Mouse (Mus musculus) midbrain, embryonic 11.5 days (tissue): ENCODE results near the gene Ddc. TPM values are rescaled to one million over a fixed set of nuclear protein-coding genes. Genes with fewer than 3 reads are reported as not detected.

Source experiments
- ATAC-seq: fragments of 200-750 bp; cut with Nextera tagmentation; 2 replicates; pipeline ENCODE4 v1.8.0; 2017; ENCODE audit warnings: moderate TSS enrichment, moderate library complexity; ENCODE audit not compliant: low FRiP score
- DNase-seq: peaks from one replicate; pipeline ENCODE4 v3.0.0; 2015; ENCODE audit warnings: low spot score; ENCODE audit errors: missing footprints
- H3K27ac ChIP-seq: fragments of 300-500 bp; sonication (generic); 2 replicates; pipeline ENCODE4 v1.5.1; 2014; ENCODE audit warnings: low read depth, low read length
- H3K27me3 ChIP-seq: fragments of 300-500 bp; sonication (generic); 2 replicates; pipeline ENCODE4 v1.6.1; 2014; ENCODE audit warnings: mild to moderate bottlenecking, low read length, moderate library complexity, mixed read lengths; ENCODE audit not compliant: control insufficient read depth, insufficient read depth
- H3K36me3 ChIP-seq: fragments of 300-500 bp; sonication (generic); 2 replicates; pipeline ENCODE4 v1.6.1; 2014; ENCODE audit warnings: mild to moderate bottlenecking, low read length, moderate library complexity, mixed read lengths; ENCODE audit not compliant: control insufficient read depth, insufficient read depth
- H3K4me1 ChIP-seq: fragments of 300-500 bp; sonication (generic); 2 replicates; pipeline ENCODE4 v1.6.1; 2014; ENCODE audit warnings: low read length; ENCODE audit not compliant: control insufficient read depth, insufficient read depth
- H3K4me2 ChIP-seq: fragments of 300-500 bp; sonication (generic); 2 replicates; pipeline ENCODE4 v1.6.1; 2014; ENCODE audit warnings: mild to moderate bottlenecking, moderate library complexity
- H3K4me3 ChIP-seq: fragments of 300-500 bp; sonication (generic); 2 replicates; pipeline ENCODE4 v1.5.1; 2014; ENCODE audit warnings: low read depth, low read length
- H3K9ac ChIP-seq: fragments of 300-500 bp; sonication (generic); 2 replicates; pipeline ENCODE4 v1.6.1; 2014; ENCODE audit warnings: low read length
- H3K9me3 ChIP-seq: fragments of 300-500 bp; sonication (generic); 2 replicates; pipeline ENCODE4 v1.6.1; 2016; ENCODE audit warnings: low read length; ENCODE audit not compliant: control insufficient read depth
- WGBS: fragments of 180-500 bp; shearing (Covaris S2); extraction: QIAGEN DNeasy Blood & Tissue Kit; methylation state at CpG from one replicate; pipeline ENCODE4 v1.1.7; 2014; 5-methylcytosine and 5-hydroxymethylcytosine counted together
- polyA plus RNA-seq: library from polyadenylated mRNA; unstranded; fragments of >200 nt; fragmentation: Nextera tagmentation; extraction: Ambion mirVana; gene quantifications from 2 replicates; pipeline ENCODE4 v1.2.1, GENCODE M21; 2014

Ddc gene
- polyA plus RNA-seq, 1 experiment from 2014 or later = 18.0 TPM

DNA sequence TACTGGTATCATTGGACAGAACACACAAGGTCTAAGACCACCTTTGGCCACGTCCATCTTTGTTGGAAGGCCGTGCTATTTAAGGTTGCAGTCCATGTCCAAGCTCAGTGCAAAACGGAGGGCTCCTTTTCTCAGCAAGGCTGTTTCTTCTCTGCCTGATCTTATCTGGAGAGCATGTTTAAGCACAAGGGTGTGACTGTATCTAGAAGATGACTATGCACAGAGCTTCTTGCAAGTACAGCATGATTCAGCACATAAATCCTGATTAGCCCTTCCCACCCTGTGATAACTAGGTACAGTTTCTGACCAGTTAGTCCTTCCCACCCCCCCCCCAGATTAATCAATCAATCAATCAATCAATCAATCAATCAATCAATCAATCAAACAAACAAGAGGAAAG lies 25.4 kb upstream of the Ddc start:
- Histone ChIP-seq H3K27me3 (no peaks in the 10 kb centered on the region), H3K4me2 (no peak overlapping the region), H3K36me3 (no peaks in the 10 kb centered on the region), H3K9me3 (no peaks in the 10 kb centered on the region), H3K4me3 (no peak overlapping the region), H3K27ac (no peak overlapping the region), H3K9ac (no peak overlapping the region), H3K4me1 (no peaks in the 10 kb centered on the region)
- ATAC-seq (no peak), DNase-seq (peak; percentile 59)
- 91% methylated on average over 3 of the region's 3 CpGs for WGBS

GRCm38 (mm10) chr11:11922106-11922505 lies 24.2 kb upstream of the Ddc start:
- WGBS = 89% methylated on average over 2 of the region's 2 CpGs
- Histone ChIP-seq H3K36me3 (no peaks in the 10 kb centered on the region), H3K4me2 (no peak overlapping the region), H3K4me3 (no peak overlapping the region), H3K9me3 (no peaks in the 10 kb centered on the region), H3K27me3 (no peaks in the 10 kb centered on the region), H3K9ac (no peak overlapping the region), H3K4me1 (no peaks in the 10 kb centered on the region), H3K27ac (no peak overlapping the region)
- DNase-seq (peak; percentile 6), ATAC-seq (no peak)

- H3K4me1 ChIP-seq = no peaks in the 10 kb centered on the region
- no peak overlapping the region for H3K9ac ChIP-seq
- no peaks in the 10 kb centered on the region for H3K9me3 ChIP-seq
- no peak overlapping the region for H3K4me2 ChIP-seq
- ATAC-seq (no peak), DNase-seq (no peak)
- H3K27me3 ChIP-seq = no peaks in the 10 kb centered on the region
- H3K4me3 ChIP-seq = no peak overlapping the region
- 69% methylated on average over 7 of the region's 7 CpGs for WGBS
- H3K27ac ChIP-seq = no peak overlapping the region
- no peaks in the 10 kb centered on the region for H3K36me3 ChIP-seq
These were observed 9.9 kb upstream of the Ddc start for GRCm38 (mm10) chr11:11907703-11908413.

DNA sequence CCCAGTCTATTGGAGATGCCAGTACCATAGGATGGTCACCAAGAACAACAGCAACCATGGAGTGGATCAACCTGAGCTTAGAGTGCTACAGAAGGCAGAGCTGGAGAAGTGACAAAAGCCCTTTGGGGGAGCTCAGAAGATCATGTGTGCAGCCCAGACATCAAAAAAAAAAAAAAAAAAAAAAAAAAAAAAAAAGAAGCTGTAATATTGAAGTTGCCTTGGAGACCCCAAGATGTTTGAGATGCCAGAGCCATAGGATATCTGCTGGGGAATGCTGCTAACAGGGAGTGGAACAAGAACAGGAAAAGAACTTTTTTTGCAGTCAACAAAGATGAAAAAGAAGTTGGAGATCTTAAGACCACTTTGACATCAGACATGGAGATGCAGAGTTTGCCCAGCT lies 7.6 kb upstream of the Ddc start:
- ATAC-seq (no peak), DNase-seq (no peak)
- Histone ChIP-seq H3K4me1 (no peaks in the 10 kb centered on the region), H3K9me3 (no peaks in the 10 kb centered on the region), H3K4me2 (no peak overlapping the region), H3K4me3 (no peak overlapping the region), H3K36me3 (no peaks in the 10 kb centered on the region), H3K27me3 (no peaks in the 10 kb centered on the region), H3K9ac (no peak overlapping the region), H3K27ac (no peak overlapping the region)

- 60% methylated on average over 5 of the region's 5 CpGs for WGBS
These were observed 7.1 kb upstream of the Ddc start for GRCm38 (mm10) chr11:11904995-11905394.

DNA sequence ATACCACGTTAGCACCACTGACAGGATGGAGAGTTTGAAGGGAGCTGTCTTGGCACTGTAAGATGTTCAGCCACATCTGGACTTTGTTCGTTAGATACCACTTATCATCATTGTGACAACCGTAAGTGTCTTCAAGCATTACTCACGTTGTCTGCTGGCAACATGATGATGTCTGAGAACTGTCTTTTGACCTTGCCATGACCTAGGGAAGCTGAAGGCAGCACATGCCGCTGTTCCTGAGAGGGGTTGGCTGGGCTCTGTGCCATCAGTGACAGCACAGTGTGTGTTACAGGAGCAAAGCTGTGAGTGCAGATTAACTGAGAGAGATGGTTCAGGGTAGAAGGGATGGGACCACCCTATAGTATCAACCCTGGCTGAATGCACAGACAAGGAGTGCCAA lies 3.6 kb upstream of the Ddc start:
- Histone ChIP-seq H3K4me3 (no peak overlapping the region), H3K36me3 (no peaks in the 10 kb centered on the region), H3K9me3 (no peaks in the 10 kb centered on the region), H3K4me1 (no peaks in the 10 kb centered on the region), H3K4me2 (no peak overlapping the region), H3K9ac (no peak overlapping the region), H3K27me3 (no peaks in the 10 kb centered on the region), H3K27ac (no peak overlapping the region)
- ATAC-seq = no peak
- WGBS = 87% methylated on average over 5 of the region's 5 CpGs
- no peak for DNase-seq

More at GRCm38 (mm10) chr11:11904995-11905394, 7.1 kb upstream of the Ddc start:
- Histone ChIP-seq H3K4me3 (no peak overlapping the region), H3K4me2 (no peak overlapping the region), H3K9me3 (no peaks in the 10 kb centered on the region), H3K4me1 (no peaks in the 10 kb centered on the region), H3K9ac (no peak overlapping the region), H3K36me3 (no peaks in the 10 kb centered on the region), H3K27ac (no peak overlapping the region), H3K27me3 (no peaks in the 10 kb centered on the region)
- ATAC-seq (no peak), DNase-seq (no peak)

- DNase-seq (no peak), ATAC-seq (no peak)
- H3K9ac ChIP-seq = no peak overlapping the region
- H3K36me3 ChIP-seq = no peaks in the 10 kb centered on the region
- H3K27me3 ChIP-seq = no peaks in the 10 kb centered on the region
- H3K4me3 ChIP-seq = no peak overlapping the region
- no peaks in the 10 kb centered on the region for H3K4me1 ChIP-seq
- H3K27ac ChIP-seq = no peak overlapping the region
- H3K4me2 ChIP-seq = no peak overlapping the region
- H3K9me3 ChIP-seq = no peaks in the 10 kb centered on the region
- 89% methylated on average over 3 of the region's 3 CpGs for WGBS
These were observed 552 bp upstream of the Ddc start for GRCm38 (mm10) chr11:11898496-11898895.

DNA sequence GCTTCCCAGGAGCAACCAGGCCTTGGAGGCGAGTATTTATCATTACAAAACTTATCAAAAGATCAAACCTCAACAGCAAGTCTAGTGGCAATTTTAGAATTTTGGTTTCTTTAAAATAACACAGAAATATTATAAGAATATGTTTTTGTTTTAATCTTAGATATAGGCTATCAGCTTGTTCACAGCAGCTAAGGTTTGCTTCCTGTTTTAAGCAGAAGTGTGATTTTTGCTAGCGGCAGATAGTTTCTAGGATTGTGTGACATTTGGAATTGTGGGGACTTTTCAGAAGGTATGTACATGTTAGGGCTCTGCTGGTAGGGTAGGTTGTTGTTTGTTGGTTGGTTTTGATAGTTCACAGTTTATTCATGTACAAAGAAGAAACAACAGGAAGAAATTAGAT lies 2.5 kb downstream of the Ddc start:
- 92% methylated on average over 2 of the region's 2 CpGs for WGBS
- no peak overlapping the region for H3K4me3 ChIP-seq
- ATAC-seq = no peak

DNA sequence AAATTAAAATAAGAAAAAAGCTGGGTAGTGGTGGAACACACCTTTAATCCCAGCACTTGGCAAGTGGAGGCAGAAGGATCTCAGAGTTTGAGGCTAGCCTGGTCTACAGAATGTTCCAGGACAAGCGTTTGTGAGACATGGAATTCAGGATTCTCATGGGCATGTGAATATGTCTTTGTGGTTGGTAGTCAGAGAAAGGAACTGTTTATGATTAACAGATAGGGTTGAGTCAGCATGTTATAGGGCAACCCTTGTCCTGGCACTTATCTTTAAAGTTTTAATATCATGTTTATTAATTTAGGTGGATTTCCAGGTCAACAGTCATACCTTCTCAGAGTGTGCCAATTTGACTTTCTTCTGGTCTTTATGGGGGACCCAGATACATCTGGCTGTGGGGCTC lies 4.2 kb downstream of the Ddc start:
- Histone ChIP-seq H3K4me3 (no peak overlapping the region), H3K4me2 (no peak overlapping the region), H3K27ac (no peak overlapping the region), H3K36me3 (no peaks in the 10 kb centered on the region), H3K9ac (no peak overlapping the region), H3K27me3 (no peaks in the 10 kb centered on the region), H3K4me1 (peaks cover 2% of the 10 kb centered on the region; the same call in 1 of the 2 replicates), H3K9me3 (no peaks in the 10 kb centered on the region)
- no peak for DNase-seq
- WGBS = 88% methylated on average over 1 of the region's 1 CpGs
- no peak for ATAC-seq

More for the DNA sequence above, 2.5 kb downstream of the Ddc start:
- H3K4me1 ChIP-seq = no peaks in the 10 kb centered on the region
- DNase-seq = no peak
- no peaks in the 10 kb centered on the region for H3K36me3 ChIP-seq
- H3K27me3 ChIP-seq = no peaks in the 10 kb centered on the region
- H3K9me3 ChIP-seq = no peaks in the 10 kb centered on the region
- no peak overlapping the region for H3K27ac ChIP-seq
- H3K4me2 ChIP-seq = no peak overlapping the region
- no peak overlapping the region for H3K9ac ChIP-seq
